Mouse (Mus musculus) myocyte (in vitro differentiated cells): ENCODE measurements at regions not wholly inside any gene's neighbourhood (a gene's known extent, or its start where the extent isn't known, plus 50 kb on each side); places are given as distances from the start of the nearest gene placed in this dataset.

Experiments
- POLR2A ChIP-seq: IDR thresholded peaks from one replicate; pipeline ENCODE4 v1.6.1; 2011; ENCODE audit warnings: low read depth, mild to moderate bottlenecking, control low read depth, moderate library complexity; ENCODE audit not compliant: insufficient read length
- TCF12 ChIP-seq: IDR thresholded peaks from one replicate; pipeline ENCODE4 v1.6.1; 2011; ENCODE audit warnings: mild to moderate bottlenecking, control low read depth; ENCODE audit not compliant: poor library complexity, insufficient read depth, severe bottlenecking
- USF1 ChIP-seq: IDR thresholded peaks from one replicate; pipeline ENCODE4 v1.6.1; 2011; ENCODE audit warnings: low read depth, mild to moderate bottlenecking, control low read depth, moderate library complexity

DNA sequence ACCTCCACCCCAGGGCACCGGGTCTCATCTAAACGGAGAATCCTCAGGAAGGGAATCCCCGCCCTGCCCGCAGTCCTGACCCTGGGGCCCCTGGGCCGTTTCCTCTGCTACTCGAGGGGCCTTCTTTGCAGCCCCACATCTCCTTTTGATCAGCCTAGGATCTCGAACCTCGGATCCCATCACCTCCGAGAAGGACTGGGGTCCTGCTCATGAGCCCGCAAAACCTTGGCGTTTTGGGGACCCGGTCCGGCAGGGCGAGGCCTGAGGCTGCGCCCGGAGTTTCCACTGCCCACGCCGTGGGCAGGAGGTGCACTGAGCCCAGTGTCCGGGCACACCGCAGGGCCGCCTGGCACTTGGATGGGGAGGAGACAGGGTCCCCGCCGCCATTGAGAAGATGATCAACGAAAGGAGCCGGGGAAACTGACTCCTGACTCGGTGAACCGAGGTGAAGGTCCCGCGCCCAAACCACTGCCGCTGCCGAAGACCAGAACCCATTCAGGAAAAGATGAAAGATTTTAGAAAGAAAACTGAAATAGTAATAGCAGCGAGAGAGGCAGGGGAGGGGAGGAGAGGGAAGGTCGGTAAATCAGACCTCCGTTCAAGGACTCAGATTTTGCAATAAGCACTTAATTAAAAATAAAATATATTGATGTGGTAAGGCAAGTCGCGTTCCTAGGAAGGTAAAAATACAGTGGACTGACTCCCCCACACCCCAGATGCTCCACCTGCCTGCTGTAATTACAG is 399.0 kb upstream of the Smim15 start:
- TF ChIP-seq POLR2A (no peak), USF1 (no peak), TCF12 (no peak)
